Mouse (Mus musculus): ENCODE results near the gene Churc1.
"Not testable (repeated sequence)": the region's sequence is repeated elsewhere in the genome, so short reads cannot be mapped to it uniquely, and the experiment has no call there.

Churc1 gene

GRCm38 (mm10) chr12:76765354-76765851 is at the start of gene Churc1, which contains the start of gene Fntb:
TSS of gene Churc1 (plus strand) at chr12:76765538.
TSS of gene Fntb (plus strand) at chr12:76765589.
- DNase-seq (ENCODE audit: low spot score) = peak; percentile 95

- DNase-seq (ENCODE audit: low spot score) = no peak
Observed at GRCm38 (mm10) chr12:76718384-76718783, 47.0 kb upstream of the Churc1 start.

GRCm38 (mm10) chr12:76720572-76720971 is 44.8 kb upstream of the Churc1 start:
- DNase-seq (ENCODE audit: low spot score) = no peak

GRCm38 (mm10) chr12:76722026-76722425 is 43.3 kb upstream of the Churc1 start:
- no peak for DNase-seq (ENCODE audit: low spot score)

GRCm38 (mm10) chr12:76727955-76728354 is 37.4 kb upstream of the Churc1 start:
- no peak for DNase-seq (ENCODE audit: low spot score)

GRCm38 (mm10) chr12:76750866-76751459 is 14.4 kb upstream of the Churc1 start:
- no peak for DNase-seq (ENCODE audit: low spot score)

- DNase-seq (ENCODE audit: low spot score) = peak; percentile 46
Observed at GRCm38 (mm10) chr12:76752652-76753318, 12.6 kb upstream of the Churc1 start.

GRCm38 (mm10) chr12:76765901-76766630 is 728 bp downstream of the Churc1 start:
- no peak for DNase-seq (ENCODE audit: low spot score)

- no peak for DNase-seq (ENCODE audit: low spot score)
Observed at GRCm38 (mm10) chr12:76770841-76771500, 5.6 kb downstream of the Churc1 start.

GRCm38 (mm10) chr12:76771540-76771939 is 6.2 kb downstream of the Churc1 start:
- DNase-seq (ENCODE audit: low spot score) = no peak

GRCm38 (mm10) chr12:76774652-76775051 is 9.3 kb downstream of the Churc1 start:
- DNase-seq (ENCODE audit: low spot score) = no peak

GRCm38 (mm10) chr12:76775132-76775531 is 9.8 kb downstream of the Churc1 start:
- no peak for DNase-seq (ENCODE audit: low spot score)

GRCm38 (mm10) chr12:76776898-76777297 is 11.6 kb downstream of the Churc1 start:
- no peak for DNase-seq (ENCODE audit: low spot score)

- DNase-seq (ENCODE audit: low spot score) = no peak
Observed at GRCm38 (mm10) chr12:76777845-76778244, 12.5 kb downstream of the Churc1 start.

- no peak for DNase-seq (ENCODE audit: low spot score)
Observed at GRCm38 (mm10) chr12:76778305-76779083, 13.2 kb downstream of the Churc1 start.

- DNase-seq (ENCODE audit: low spot score) = no peak
Observed at GRCm38 (mm10) chr12:76779951-76780350, 14.6 kb downstream of the Churc1 start.

- no peak for DNase-seq (ENCODE audit: low spot score)
Observed at GRCm38 (mm10) chr12:76780639-76781468, 15.5 kb downstream of the Churc1 start.

GRCm38 (mm10) chr12:76784056-76784619 is 18.8 kb downstream of the Churc1 start:
- no peak for DNase-seq (ENCODE audit: low spot score)

GRCm38 (mm10) chr12:76790446-76791084 is 25.2 kb downstream of the Churc1 start:
- no peak for DNase-seq (ENCODE audit: low spot score)

- DNase-seq (ENCODE audit: low spot score) = not testable (repeated sequence)
Observed at GRCm38 (mm10) chr12:76792540-76792939, 27.2 kb downstream of the Churc1 start.
